Mouse (Mus musculus) midbrain, embryonic 14.5 days (tissue): ENCODE data around the gene Rimkla. TPM values are rescaled to one million over a fixed set of nuclear protein-coding genes. Genes with fewer than 3 reads are reported as not detected.
"Not testable (repeated sequence)": the region's sequence is repeated elsewhere in the genome, so short reads cannot be mapped to it uniquely, and the experiment has no call there.

Experiments used
- ATAC-seq: fragments of 200-750 bp; cut with Nextera tagmentation; 2 replicates; pipeline ENCODE4 v1.8.0; 2017; ENCODE audit warnings: moderate number of reproducible peaks, moderate library complexity; ENCODE audit not compliant: low FRiP score, low TSS enrichment
- DNase-seq: peaks from one replicate; pipeline ENCODE4 v3.0.0-alpha.2; 2015
- H3K27ac ChIP-seq: fragments of 300-500 bp; sonication (generic); replicated peaks from 2 replicates; pipeline ENCODE4 v1.5.1; 2014; ENCODE audit warnings: mild to moderate bottlenecking, low read depth, low read length, moderate library complexity
- H3K27me3 ChIP-seq: fragments of 300-500 bp; sonication (generic); 2 replicates; pipeline ENCODE4 v1.6.1; 2014; ENCODE audit warnings: low read length, control low read depth, mixed read lengths; ENCODE audit not compliant: control insufficient read depth, insufficient read depth
- H3K36me3 ChIP-seq: fragments of 300-500 bp; sonication (generic); 2 replicates; pipeline ENCODE4 v1.6.1; 2014; ENCODE audit warnings: low read length, control low read depth; ENCODE audit not compliant: control insufficient read depth, insufficient read depth
- H3K4me1 ChIP-seq: fragments of 300-500 bp; sonication (generic); 2 replicates; pipeline ENCODE4 v1.6.1; 2014; ENCODE audit warnings: mild to moderate bottlenecking, antibody characterized with exemption, low read length, control low read depth; ENCODE audit not compliant: control insufficient read depth, insufficient read depth
- H3K4me2 ChIP-seq: fragments of 300-500 bp; sonication (generic); 2 replicates; pipeline ENCODE4 v1.6.1; 2014; ENCODE audit warnings: mild to moderate bottlenecking, low read length, moderate library complexity
- H3K4me3 ChIP-seq: fragments of 300-500 bp; sonication (generic); replicated peaks from 2 replicates; pipeline ENCODE4 v1.5.1; 2014; ENCODE audit warnings: low read depth, low read length
- H3K9ac ChIP-seq: fragments of 300-500 bp; sonication (generic); replicated peaks from 2 replicates; pipeline ENCODE4 v1.6.1; 2014; ENCODE audit warnings: mild to moderate bottlenecking, low read length, moderate library complexity
- H3K9me3 ChIP-seq: fragments of 300-500 bp; sonication (generic); 2 replicates; pipeline ENCODE4 v1.6.1; 2016; ENCODE audit warnings: low read length, control low read depth, mixed read lengths; ENCODE audit not compliant: control insufficient read depth
- WGBS: fragments of 180-500 bp; shearing (Covaris S2); extraction: QIAGEN DNeasy Blood & Tissue Kit; methylation state at CpG from one replicate; pipeline ENCODE4 v1.1.7; 2014; 5-methylcytosine and 5-hydroxymethylcytosine counted together
- polyA plus RNA-seq: library from polyadenylated mRNA; unstranded; fragments of >200 nt; fragmentation: Nextera tagmentation; extraction: Ambion mirVana; gene quantifications from 2 replicates; pipeline ENCODE4 v1.2.1, GENCODE M21; 2014

Rimkla gene
- polyA plus RNA-seq, result 22.9 and 26.2 TPM in 2 replicates

DNA sequence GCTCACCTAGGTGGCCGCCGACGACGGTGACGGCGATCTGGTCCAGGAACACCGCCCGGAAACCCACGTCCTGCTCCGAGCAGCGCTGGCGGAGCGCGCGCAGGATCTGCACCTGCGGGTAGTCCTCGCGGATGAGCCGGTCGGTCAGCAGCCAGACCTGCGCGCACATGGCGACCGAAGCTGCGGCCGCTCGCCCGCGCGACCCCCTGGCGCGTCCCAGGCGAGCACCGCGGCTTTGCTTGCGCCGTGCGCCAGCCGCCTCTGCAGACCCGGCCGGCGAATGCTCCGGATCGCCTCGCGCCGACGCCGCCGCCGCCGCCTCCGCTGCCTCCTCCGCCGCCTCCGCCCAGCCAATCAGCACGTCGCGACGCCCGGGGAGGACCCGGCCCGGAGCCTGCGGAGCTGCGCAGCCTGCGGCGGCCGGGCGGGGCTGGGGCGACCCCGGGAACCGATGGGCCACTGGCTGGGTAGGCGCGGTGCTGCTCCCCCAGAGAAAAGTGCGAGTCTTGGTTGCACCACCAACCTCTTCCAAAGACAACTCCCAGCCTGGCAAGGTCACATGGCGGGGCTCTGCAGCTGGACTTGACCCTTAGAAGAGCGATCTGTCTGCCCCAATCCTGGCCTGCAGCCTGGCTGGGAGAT lies at the start of gene Rimkla:
TSS of gene Rimkla (minus strand) at position 338 of the 642 bp plus-strand sequence.
- peak within 1 kb of the TSS; percentile 62 for H3K4me3 ChIP-seq
- H3K36me3 ChIP-seq, result no peaks in the 10 kb centered on the region
- H3K4me1 ChIP-seq, result 0 out of 2 replicates have a peak, but pooled peaks cover 6% of the 10 kb centered on the region
- WGBS, result under 1% methylated on average over 73 of the region's 77 CpGs
- H3K9ac ChIP-seq, result peak within 1 kb of the TSS; percentile 72
- no peaks in the 10 kb centered on the region for H3K9me3 ChIP-seq
- ATAC-seq, result peak; percentile 92
- no peaks in the 10 kb centered on the region for H3K27me3 ChIP-seq
- peak within 1 kb of the TSS; percentile 79 for H3K4me2 ChIP-seq
- peak; percentile 89 for DNase-seq
- H3K27ac ChIP-seq, result peak within 1 kb of the TSS; percentile 85

DNA sequence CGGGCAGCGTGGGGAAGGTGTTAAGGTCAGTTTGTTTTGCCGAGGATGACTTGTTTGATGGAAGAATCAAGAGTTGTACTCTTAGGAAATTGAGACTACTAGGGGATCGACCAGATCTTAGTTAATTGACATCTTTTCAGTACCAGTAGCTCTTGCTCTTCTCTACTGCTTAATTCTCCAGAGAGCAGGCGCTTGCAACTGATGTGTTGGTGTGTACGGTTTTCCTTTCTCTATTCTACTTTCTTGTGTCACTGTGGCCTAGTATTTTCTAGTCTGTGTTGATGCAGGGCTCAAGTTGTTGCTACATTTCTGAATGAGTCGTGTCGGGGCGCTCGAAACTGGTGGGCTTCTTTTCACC lies 48.1 kb upstream of the Rimkla start:
- Histone ChIP-seq H3K36me3 (no peaks in the 10 kb centered on the region), H3K27me3 (no peaks in the 10 kb centered on the region), H3K9me3 (no peaks in the 10 kb centered on the region), H3K4me3 (peak overlapping the region; percentile 92), H3K9ac (peak overlapping the region; percentile 93), H3K4me1 (peaks cover 20% of the 10 kb centered on the region; the same call in 1 of the 2 replicates), H3K4me2 (peak overlapping the region; percentile 69), H3K27ac (peak overlapping the region; percentile 97)
- DNase-seq (peak; percentile 41), ATAC-seq (no peak)
- WGBS, result 5% methylated on average over 10 of the region's 10 CpGs

DNA sequence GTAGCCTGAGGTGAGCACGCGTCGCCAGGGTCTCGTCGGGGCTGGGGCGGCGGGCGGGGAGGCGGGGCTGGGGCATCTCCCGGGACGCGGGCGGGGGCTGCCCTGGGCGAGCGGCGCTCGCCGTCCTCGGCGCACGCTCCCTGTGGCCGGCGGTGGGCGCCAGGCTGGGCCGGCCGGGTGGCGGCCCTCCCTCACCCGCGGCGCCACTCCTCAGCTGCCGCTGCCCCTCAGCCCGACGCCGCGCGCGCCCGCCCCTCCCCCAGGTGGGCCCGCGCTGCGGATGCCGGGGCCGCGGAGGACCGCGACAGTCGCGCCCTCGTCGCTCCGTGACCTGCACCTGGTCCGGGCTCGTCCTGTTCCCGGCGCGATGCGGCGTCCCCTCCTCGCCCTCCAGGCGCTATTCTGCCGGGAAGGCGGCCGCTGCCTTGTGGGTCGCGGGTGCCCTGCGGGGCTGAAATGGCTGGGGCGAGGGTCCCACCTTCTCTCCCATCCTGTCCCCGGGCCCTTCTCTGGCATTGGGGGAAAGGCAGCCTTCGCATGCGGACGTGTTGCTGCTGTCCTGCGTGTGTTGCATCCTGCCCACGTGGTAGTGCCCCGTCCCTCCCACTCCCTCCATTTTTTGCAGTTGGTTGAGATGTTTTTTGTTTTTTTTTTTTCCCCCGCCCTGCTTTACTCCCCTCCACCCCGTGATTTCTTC lies 47.6 kb upstream of the Rimkla start:
- WGBS, result under 1% methylated on average over 44 of the region's 76 CpGs
- H3K4me2 ChIP-seq, result peak overlapping the region; percentile 69
- peak overlapping the region; percentile 92 for H3K4me3 ChIP-seq
- H3K36me3 ChIP-seq, result no peaks in the 10 kb centered on the region
- H3K9ac ChIP-seq, result peak overlapping the region; percentile 93
- ATAC-seq (peak; percentile 85), DNase-seq (peak; percentile 75)
- H3K9me3 ChIP-seq, result no peaks in the 10 kb centered on the region
- peaks cover 20% of the 10 kb centered on the region; the same call in 1 of the 2 replicates for H3K4me1 ChIP-seq
- peak overlapping the region; percentile 97 for H3K27ac ChIP-seq
- H3K27me3 ChIP-seq, result no peaks in the 10 kb centered on the region

DNA sequence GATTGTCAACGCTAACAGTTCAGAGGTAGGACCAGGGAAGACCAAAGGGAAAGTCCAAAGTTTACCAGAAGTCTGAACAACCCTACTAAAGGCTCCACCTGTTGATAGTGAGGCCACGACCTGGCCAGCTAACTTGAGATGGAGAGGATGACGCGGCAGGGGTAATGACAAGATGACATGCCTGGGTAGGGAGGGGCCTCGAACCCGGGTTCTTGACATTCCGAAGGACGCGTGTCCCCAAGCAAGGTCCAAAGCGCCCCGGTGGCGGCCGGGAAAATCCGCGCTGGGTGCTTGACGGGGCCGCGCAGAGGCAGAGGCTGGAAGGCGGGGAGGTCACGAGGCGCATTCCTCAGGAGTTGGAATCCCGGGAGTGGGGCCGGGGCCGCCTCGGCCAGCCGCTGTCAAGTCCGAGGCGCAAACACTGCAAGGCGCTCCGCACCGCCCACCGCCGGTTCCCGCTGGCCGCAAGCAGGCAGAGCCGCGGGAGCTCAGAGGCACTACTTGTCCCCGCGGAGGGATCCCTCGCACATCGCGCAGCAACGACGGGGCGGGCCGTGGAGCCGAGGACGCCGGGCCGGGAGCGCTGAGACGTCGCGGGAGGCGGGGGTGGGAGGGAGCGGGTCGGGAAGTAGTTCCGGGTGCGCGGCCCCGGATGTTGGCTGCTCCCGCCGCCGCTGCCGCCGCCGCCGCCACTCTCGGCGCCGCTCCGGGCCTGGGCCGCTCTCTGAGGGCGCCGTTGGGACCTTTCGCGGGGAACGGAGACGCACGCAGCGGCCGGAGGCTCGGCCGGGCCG lies 46.8 kb upstream of the Rimkla start, which contains the start of gene Frg2f1:
TSS of gene Frg2f1 (minus strand) at position 499 of the 794 bp plus-strand sequence.
- H3K4me3 ChIP-seq, result peak within 1 kb of the TSS; percentile 92
- no peaks in the 10 kb centered on the region for H3K36me3 ChIP-seq
- H3K4me1 ChIP-seq, result peaks cover 20% of the 10 kb centered on the region; the same call in 1 of the 2 replicates
- H3K27me3 ChIP-seq, result no peaks in the 10 kb centered on the region
- peak within 1 kb of the TSS; percentile 69 for H3K4me2 ChIP-seq
- peak; percentile 96 for ATAC-seq
- under 1% methylated on average over 79 of the region's 85 CpGs for WGBS
- peak; percentile 97 for DNase-seq
- peak within 1 kb of the TSS; percentile 93 for H3K9ac ChIP-seq
- H3K27ac ChIP-seq, result peak within 1 kb of the TSS; percentile 97
- no peaks in the 10 kb centered on the region for H3K9me3 ChIP-seq

DNA sequence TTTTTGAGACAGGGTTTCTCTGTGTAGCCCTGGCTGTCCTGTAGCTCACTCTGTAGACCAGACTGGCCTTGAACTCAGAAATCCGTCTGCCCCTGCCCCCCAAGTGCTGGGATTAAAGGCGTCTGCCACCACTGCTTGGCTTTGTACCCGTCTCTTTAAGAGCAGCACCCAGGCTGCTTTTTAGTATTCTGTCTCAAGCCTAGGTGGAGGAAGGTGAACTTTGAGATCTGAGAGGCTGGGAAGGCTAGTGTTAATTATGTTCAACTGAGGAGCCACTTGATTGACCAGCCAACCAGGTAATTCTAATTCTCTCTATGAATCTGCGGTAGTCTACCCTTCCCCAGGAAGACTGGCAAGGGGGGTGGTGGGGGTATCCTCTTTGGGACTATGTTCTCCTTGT lies 45.0 kb upstream of the Rimkla start:
- no peak overlapping the region for H3K4me2 ChIP-seq
- H3K27ac ChIP-seq, result no peak overlapping the region
- no peaks in the 10 kb centered on the region for H3K36me3 ChIP-seq
- H3K9me3 ChIP-seq, result no peaks in the 10 kb centered on the region
- DNase-seq (no peak), ATAC-seq (no peak)
- H3K4me1 ChIP-seq, result peaks cover 20% of the 10 kb centered on the region; the same call in 1 of the 2 replicates
- H3K9ac ChIP-seq, result no peak overlapping the region
- no peak overlapping the region for H3K4me3 ChIP-seq
- no peaks in the 10 kb centered on the region for H3K27me3 ChIP-seq
- WGBS, result 72% methylated on average over 4 of the region's 4 CpGs

DNA sequence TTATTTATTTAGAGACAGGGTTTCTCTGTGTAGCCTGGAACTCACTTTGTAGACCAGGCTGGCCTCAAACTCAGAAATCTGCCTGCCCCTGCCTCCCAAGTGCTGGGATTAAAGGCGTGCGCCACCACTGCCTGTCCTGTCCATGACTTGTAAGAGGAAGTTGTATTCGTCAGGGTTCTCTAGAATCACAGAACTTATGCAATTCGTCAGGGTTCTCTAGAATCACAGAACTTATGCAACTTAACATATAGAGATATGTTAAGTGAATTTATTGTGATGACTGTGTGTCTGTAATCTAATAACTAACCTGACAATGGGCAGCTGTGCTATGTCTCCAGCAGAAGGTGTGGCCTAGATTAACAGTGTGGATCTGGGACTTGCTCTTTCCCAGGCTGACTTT lies 44.2 kb upstream of the Rimkla start, which contains the start of gene Foxj3:
TSS of gene Foxj3 (plus strand) at position 390 of the 400 bp plus-strand sequence.
- not testable (repeated sequence) for H3K4me3 ChIP-seq, H3K27ac ChIP-seq, H3K4me2 ChIP-seq, H3K9me3 ChIP-seq, ATAC-seq, H3K27me3 ChIP-seq, H3K9ac ChIP-seq, H3K36me3 ChIP-seq, DNase-seq
- 88% methylated on average over 4 of the region's 4 CpGs for WGBS
- peaks cover 17% of the 10 kb centered on the region; the same call in 1 of the 2 replicates for H3K4me1 ChIP-seq

DNA sequence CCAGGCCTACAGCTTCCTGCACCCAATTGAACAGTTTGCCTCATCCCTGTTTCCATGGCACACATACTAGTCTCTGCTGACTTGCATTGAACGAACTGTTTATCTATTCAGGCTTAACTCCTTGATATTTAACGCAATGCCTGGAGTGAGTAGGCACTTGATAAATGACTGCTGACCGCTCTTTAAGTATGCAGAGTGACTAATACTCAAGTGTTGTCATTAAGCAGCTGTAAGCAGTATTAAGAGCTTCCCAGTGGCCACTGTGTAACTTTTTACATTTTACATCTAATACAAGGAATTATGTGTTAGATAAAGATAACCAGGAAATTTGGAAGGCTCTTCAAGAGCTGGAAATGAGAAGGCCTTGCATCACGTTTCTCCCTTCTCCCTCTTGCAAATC lies 42.7 kb upstream of the Rimkla start:
- H3K9ac ChIP-seq, result no peak overlapping the region
- WGBS, result 64% methylated on average over 4 of the region's 4 CpGs

DNA sequence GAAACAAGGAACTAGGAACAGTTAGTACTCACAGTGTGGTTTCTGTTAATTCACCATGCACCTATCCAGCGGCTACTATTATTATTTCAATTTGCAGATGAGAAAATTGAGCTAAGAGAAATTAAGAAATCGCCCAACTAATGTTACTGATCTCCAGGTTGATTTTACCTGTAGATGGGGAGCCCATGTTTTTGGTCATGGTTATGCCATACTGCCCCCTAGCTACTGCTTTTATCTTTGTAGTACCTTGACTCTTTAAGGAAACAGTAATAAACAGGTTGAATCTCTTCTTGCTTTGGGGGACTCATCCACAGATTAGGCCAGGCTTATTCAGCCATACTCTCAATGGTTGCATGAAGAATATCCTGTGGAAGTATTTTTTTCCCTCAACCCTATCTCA lies 39.4 kb upstream of the Rimkla start:
- no peak for ATAC-seq
- Histone ChIP-seq H3K9me3 (no peaks in the 10 kb centered on the region), H3K27me3 (no peaks in the 10 kb centered on the region), H3K9ac (no peak overlapping the region), H3K36me3 (no peaks in the 10 kb centered on the region), H3K4me2 (no peak overlapping the region), H3K27ac (no peak overlapping the region), H3K4me3 (no peak overlapping the region), H3K4me1 (no peaks in the 10 kb centered on the region)
- DNase-seq, result peak; percentile 51
- WGBS, result 81% methylated on average over 2 of the region's 2 CpGs

More for the DNA sequence above, 42.7 kb upstream of the Rimkla start:
- no peaks in the 10 kb centered on the region for H3K27me3 ChIP-seq
- no peaks in the 10 kb centered on the region for H3K9me3 ChIP-seq
- H3K4me1 ChIP-seq, result peaks cover 4% of the 10 kb centered on the region; the same call in 1 of the 2 replicates
- DNase-seq (no peak), ATAC-seq (no peak)
- H3K4me2 ChIP-seq, result no peak overlapping the region
- H3K4me3 ChIP-seq, result no peak overlapping the region
- H3K27ac ChIP-seq, result no peak overlapping the region
- H3K36me3 ChIP-seq, result no peaks in the 10 kb centered on the region
